Mouse (Mus musculus) forebrain, embryonic 14.5 days (tissue): ENCODE data around the gene Srgap1. TPM values are rescaled to one million over a fixed set of nuclear protein-coding genes. Genes with fewer than 3 reads are reported as not detected.

Experiments used
- ATAC-seq: fragments of 200-750 bp; cut with Nextera tagmentation; 2 replicates; pipeline ENCODE4 v1.8.0; 2017; ENCODE audit warnings: mild to moderate bottlenecking, moderate library complexity
- DNase-seq: peaks from one replicate; pipeline ENCODE4 v3.0.0-alpha.2; 2015; ENCODE audit warnings: low spot score
- H3K27ac ChIP-seq: fragments of 300-500 bp; sonication (generic); 2 replicates; pipeline ENCODE4 v1.5.1; 2014; ENCODE audit warnings: low read depth, mild to moderate bottlenecking, control low read depth, low read length, moderate library complexity
- H3K27me3 ChIP-seq: fragments of 300-500 bp; sonication (generic); replicated peaks from 2 replicates; pipeline ENCODE4 v1.6.1; 2014; ENCODE audit warnings: low read length, control low read depth, mixed read lengths; ENCODE audit not compliant: control insufficient read depth, insufficient read depth
- H3K36me3 ChIP-seq: fragments of 300-500 bp; sonication (generic); 2 replicates; pipeline ENCODE4 v1.6.1; 2014; ENCODE audit warnings: low read length, control low read depth; ENCODE audit not compliant: control insufficient read depth, insufficient read depth
- H3K4me1 ChIP-seq: fragments of 300-500 bp; sonication (generic); 2 replicates; pipeline ENCODE4 v1.6.1; 2014; ENCODE audit warnings: antibody characterized with exemption, low read length, control low read depth; ENCODE audit not compliant: control insufficient read depth, insufficient read depth
- H3K4me2 ChIP-seq: fragments of 300-500 bp; sonication (generic); 2 replicates; pipeline ENCODE4 v1.6.1; 2014; ENCODE audit warnings: mild to moderate bottlenecking, control low read depth, low read length
- H3K4me3 ChIP-seq: fragments of 300-500 bp; sonication (generic); 2 replicates; pipeline ENCODE4 v1.5.1; 2014; ENCODE audit warnings: low read depth, low read length, control low read depth
- H3K9ac ChIP-seq: fragments of 300-500 bp; sonication (generic); 2 replicates; pipeline ENCODE4 v1.6.1; 2014; ENCODE audit warnings: mild to moderate bottlenecking, low read length, control low read depth, moderate library complexity
- H3K9me3 ChIP-seq: fragments of 300-500 bp; sonication (generic); replicated peaks from 2 replicates; pipeline ENCODE4 v1.6.1; 2016; ENCODE audit warnings: low read length, control low read depth, mixed read lengths; ENCODE audit not compliant: control insufficient read depth
- WGBS: fragments of 180-500 bp; shearing (Covaris S2); extraction: QIAGEN DNeasy Blood & Tissue Kit; methylation state at CpG from one replicate; pipeline ENCODE4 v1.1.7; 2014; 5-methylcytosine and 5-hydroxymethylcytosine counted together
- polyA plus RNA-seq: library from polyadenylated mRNA; unstranded; fragments of >200 nt; fragmentation: Nextera tagmentation; extraction: Ambion mirVana; gene quantifications from 2 replicates; pipeline ENCODE4 v1.2.1, GENCODE M21; 2014

The Srgap1 gene
- polyA plus RNA-seq, 1 experiment from 2014 or later: 15.3 TPM

DNA sequence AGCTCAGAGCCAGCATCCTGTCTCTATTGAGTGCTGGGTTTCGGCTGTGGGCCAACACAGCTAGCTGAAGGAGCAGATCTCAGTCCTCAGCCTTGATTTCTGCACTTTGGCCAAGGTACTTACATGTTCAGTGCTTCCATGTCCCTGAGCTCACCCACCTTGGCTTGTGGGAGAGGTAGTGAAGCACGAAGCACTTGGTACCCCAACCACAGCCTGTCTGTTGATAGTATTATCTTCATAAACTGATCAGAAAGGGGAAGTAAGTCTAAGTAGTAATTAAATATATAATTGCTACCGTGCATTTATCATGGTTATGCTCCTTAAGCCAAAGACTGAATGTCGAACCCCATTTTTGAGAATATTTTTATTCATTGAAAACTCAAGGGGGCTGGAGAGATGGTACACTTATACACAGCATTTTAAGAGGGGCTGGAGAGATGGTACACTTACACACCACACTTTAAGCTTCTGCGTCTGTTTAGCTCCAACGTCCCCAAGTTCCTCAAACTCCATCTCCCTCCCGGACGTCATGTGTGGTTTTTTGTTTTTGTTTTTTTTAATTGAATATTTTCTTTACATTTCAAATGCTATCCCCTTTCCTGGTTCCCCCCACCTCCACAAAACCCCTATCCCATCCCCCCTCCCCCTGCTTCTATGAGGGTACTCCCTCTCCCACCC is 315.9 kb downstream of the Srgap1 start:
- no peak overlapping the region for H3K9ac ChIP-seq
- no peak overlapping the region for H3K27ac ChIP-seq
- H3K4me1 ChIP-seq: no peaks in the 10 kb centered on the region
- WGBS: 92% methylated on average over 8 of the region's 8 CpGs
- H3K36me3 ChIP-seq: no peaks in the 10 kb centered on the region
- H3K4me2 ChIP-seq: no peak overlapping the region
- H3K9me3 ChIP-seq: no peaks in the 10 kb centered on the region
- H3K27me3 ChIP-seq: no peaks in the 10 kb centered on the region
- no peak overlapping the region for H3K4me3 ChIP-seq
- no peak for DNase-seq
- ATAC-seq: no peak

Other genes starting within 250 kb of the Srgap1 start
- 30.6 and 34.6 TPM in 2 replicates for gene Rxylt1, start 50.1 kb upstream of the Srgap1 start, polyA plus RNA-seq